Mouse (Mus musculus) thymus, adult 2 months (tissue): Measurements from ENCODE around the gene Tmprss15.

Source experiments
- CTCF ChIP-seq: fragments of 200-500 bp; IDR thresholded peaks from 2 replicates; pipeline ENCODE4 v1.5.1; 2012; ENCODE audit warnings: mild to moderate bottlenecking, control low read depth, low read length, moderate library complexity, borderline replicate concordance; ENCODE audit not compliant: control insufficient read depth, poor library complexity, insufficient read depth; ENCODE audit errors: extremely low read depth
- POLR2A ChIP-seq: fragments of 200-500 bp; IDR thresholded peaks from 2 replicates; pipeline ENCODE4 v1.6.1; 2012; ENCODE audit warnings: mild to moderate bottlenecking, low read length, control low read depth, moderate library complexity; ENCODE audit not compliant: control insufficient read depth, poor library complexity, insufficient read depth; ENCODE audit errors: extremely low read depth

- TF ChIP-seq CTCF (no peak), POLR2A (no peak)
Observed at GRCm38 (mm10) chr16:79108969-79109368, 18.1 kb upstream of the Tmprss15 start.
